Mouse (Mus musculus) left cerebral cortex, adult 8-10 months (tissue): ENCODE data around the gene Rab30. TPM values are rescaled to one million over a fixed set of nuclear protein-coding genes. Genes with fewer than 3 reads are reported as not detected.

Experiments used
- total RNA-seq, 4 experiments: library from RNA; stranded (reverse); gene quantifications; 2 replicates each; pipeline ENCODE4 v1.2.4; 2022

The Rab30 gene
- total RNA-seq, 4 experiments from 2014 or later = 42.1 to 51.0 (median 47.8) TPM

Other genes with a start within 250 kb of the Rab30 start
- gene Ccdc90b, start 180.5 kb upstream of the Rab30 start, total RNA-seq = 10 to 100 TPM; 14.8 to 16.5 (median 15.5) TPM
- gene Ankrd42, start 104.5 kb upstream of the Rab30 start, total RNA-seq = 10 to 100 TPM; 20.5 to 23.3 (median 21.9) TPM
- 10 to 100 TPM; 52.4 to 61.7 (median 57.1) TPM for gene Pcf11, start 71.7 kb upstream of the Rab30 start, total RNA-seq
- under 1 TPM; 0.53 to 0.95 (median 0.74) TPM for gene Ddias, start 132.6 kb downstream of the Rab30 start, total RNA-seq
- 10 to 100 TPM; 11.3 to 15.8 (median 14.7) TPM for gene Prcp, start 132.9 kb downstream of the Rab30 start, total RNA-seq